Mouse (Mus musculus) MEL (cell line): ENCODE measurements around the gene Stn1.

Experiments
- CTCF ChIP-seq, 3 experiments: IDR thresholded peaks in 2 of 3; conservative IDR thresholded peaks in 1 of 3; 2 replicates each; pipeline ENCODE4 v1.5.1; 2011 to 2012; ENCODE audit warnings: low read length in 3 of 3, low read depth in 2 of 3, mild to moderate bottlenecking in 2 of 3, improper control_type of control experiment in 1 of 3, inconsistent platforms in 1 of 3, mixed read lengths in 1 of 3, moderate library complexity in 1 of 3; ENCODE audit not compliant: control insufficient read depth in 1 of 3, insufficient read depth in 1 of 3, poor library complexity in 1 of 3, severe bottlenecking in 1 of 3
- ELF1 ChIP-seq: IDR thresholded peaks from 2 replicates; pipeline ENCODE4 v1.6.1; 2014; ENCODE audit warnings: low read depth, mild to moderate bottlenecking, inconsistent platforms, low read length, improper control_type of control experiment, moderate library complexity
- EP300 ChIP-seq, 2 experiments: IDR thresholded peaks; 2 replicates each; pipeline ENCODE4 v1.6.1; 2011; ENCODE audit warnings: improper control_type of control experiment in 2 of 2, low read length in 2 of 2, low read depth in 1 of 2, mild to moderate bottlenecking in 1 of 2
- GATA1 ChIP-seq: IDR thresholded peaks from 2 replicates; pipeline ENCODE4 v1.6.1; 2011; ENCODE audit warnings: low read depth, low read length, improper control_type of control experiment
- MAX ChIP-seq: IDR thresholded peaks from 2 replicates; pipeline ENCODE4 v1.6.1; 2011; ENCODE audit warnings: low read length, improper control_type of control experiment
- NRF1 ChIP-seq: IDR thresholded peaks from 2 replicates; pipeline ENCODE4 v1.6.1; 2014; ENCODE audit warnings: low read depth, mild to moderate bottlenecking, inconsistent platforms, low read length, improper control_type of control experiment, moderate library complexity; ENCODE audit not compliant: poor library complexity, insufficient read depth, severe bottlenecking
- POLR2A ChIP-seq, 2 experiments: IDR thresholded peaks; 2 replicates each; pipeline ENCODE4 v1.6.1; 2011 to 2012; ENCODE audit warnings: low read length in 2 of 2, mild to moderate bottlenecking in 2 of 2, control low read depth in 1 of 2, improper control_type of control experiment in 1 of 2, low read depth in 1 of 2, moderate library complexity in 1 of 2; ENCODE audit not compliant: control insufficient read depth in 1 of 2, insufficient read depth in 1 of 2, poor library complexity in 1 of 2
- POLR2AphosphoS5 ChIP-seq: IDR thresholded peaks from 2 replicates; pipeline ENCODE4 v1.6.1; 2012; ENCODE audit warnings: low read depth, borderline replicate concordance, mild to moderate bottlenecking, inconsistent platforms, low read length, moderate library complexity, mixed read lengths
- RAD21 ChIP-seq: IDR thresholded peaks from 2 replicates; pipeline ENCODE4 v1.6.1; 2011; ENCODE audit warnings: mild to moderate bottlenecking, low read depth, low read length, improper control_type of control experiment
- SIN3A ChIP-seq: IDR thresholded peaks from 2 replicates; pipeline ENCODE4 v1.6.1; 2012; ENCODE audit warnings: low read length, improper control_type of control experiment, inconsistent platforms
- UBTF ChIP-seq: IDR thresholded peaks from 2 replicates; pipeline ENCODE4 v1.6.1; 2012; ENCODE audit warnings: low read depth, mild to moderate bottlenecking, inconsistent platforms, low read length, improper control_type of control experiment, moderate library complexity, borderline replicate concordance; ENCODE audit not compliant: insufficient read depth
- USF2 ChIP-seq, 2 experiments: IDR thresholded peaks; 2 replicates each; pipeline ENCODE4 v1.6.1; 2011 to 2012; ENCODE audit warnings: improper control_type of control experiment in 2 of 2, low read length in 2 of 2, borderline replicate concordance in 1 of 2, inconsistent platforms in 1 of 2, low read depth in 1 of 2, mild to moderate bottlenecking in 1 of 2; ENCODE audit not compliant: insufficient read depth in 1 of 2
- ZC3H11A ChIP-seq: IDR thresholded peaks from 2 replicates; pipeline ENCODE4 v1.6.1; 2012; ENCODE audit warnings: low read depth, mild to moderate bottlenecking, inconsistent platforms, low read length, improper control_type of control experiment
- ZKSCAN1 ChIP-seq: IDR thresholded peaks from 2 replicates; pipeline ENCODE4 v1.6.1; 2012; ENCODE audit warnings: low read depth, mild to moderate bottlenecking, inconsistent platforms, low read length, improper control_type of control experiment, moderate library complexity

DNA sequence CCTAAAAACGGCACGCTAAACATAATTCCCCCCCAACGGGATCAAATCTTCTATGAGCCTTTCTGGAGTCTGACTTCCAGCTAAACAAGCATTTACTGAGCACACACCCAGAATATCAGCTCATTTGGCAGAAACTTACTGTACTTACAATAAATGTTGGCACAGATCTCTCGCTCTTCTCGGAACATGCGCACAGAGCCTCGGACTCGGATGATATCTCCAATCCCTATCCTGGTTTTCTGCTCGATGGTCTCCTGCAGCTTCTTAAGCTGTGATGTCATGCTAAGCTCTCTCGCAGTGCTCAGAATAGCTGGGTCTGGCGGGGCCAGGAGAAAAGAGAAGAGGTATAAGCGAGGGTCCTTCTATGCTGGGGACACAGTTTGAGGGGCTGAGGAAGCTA lies 20.4 kb downstream of the Stn1 start:
- TF ChIP-seq CTCF (IDR thresholded peaks at IDR 0.05 in 2 of 3, conservative IDR thresholded peaks at IDR 0.05 in 1 of 3; ENCODE audit: control insufficient read depth in 1 of 3, insufficient read depth in 1 of 3, low read depth in 2 of 3, low read length in 3 of 3, poor library complexity in 1 of 3, severe bottlenecking in 1 of 3) (no peak), POLR2A (IDR thresholded peaks at IDR 0.05; ENCODE audit: control insufficient read depth in 1 of 2, insufficient read depth in 1 of 2, low read depth in 1 of 2, low read length in 2 of 2, poor library complexity in 1 of 2) (no peak), USF2 (IDR thresholded peaks at IDR 0.05; ENCODE audit: borderline replicate concordance in 1 of 2, insufficient read depth in 1 of 2, low read depth in 1 of 2, low read length in 2 of 2) (no peak), MAX (no peak), UBTF (no peak), EP300 (IDR thresholded peaks at IDR 0.05; ENCODE audit: low read depth in 1 of 2, low read length in 2 of 2) (no peak), RAD21 (no peak), POLR2AphosphoS5 (no peak), ZKSCAN1 (no peak), SIN3A (no peak), ZC3H11A (no peak), NRF1 (no peak), GATA1 (no peak), ELF1 (no peak)
